Mouse (Mus musculus) intestine, embryonic 16.5 days (tissue): ENCODE measurements around the gene Olfr559. TPM values are rescaled to one million over a fixed set of nuclear protein-coding genes. Genes with fewer than 3 reads are reported as not detected.
A peak's percentile ranks its signal among the peaks of the same experiment; 100 is the strongest.

Experiments
- ATAC-seq: fragments of 200-750 bp; cut with Nextera tagmentation; 2 replicates; pipeline ENCODE4 v1.8.0; 2017; ENCODE audit warnings: moderate TSS enrichment, moderate library complexity
- H3K27ac ChIP-seq: fragments of 300-500 bp; sonication (generic); 2 replicates; pipeline ENCODE4 v1.5.1; 2014; ENCODE audit warnings: mild to moderate bottlenecking, low read length
- H3K27me3 ChIP-seq: fragments of 300-500 bp; sonication (generic); replicated peaks from 2 replicates; pipeline ENCODE4 v1.6.1; 2014; ENCODE audit warnings: low read length, control low read depth, mixed read lengths; ENCODE audit not compliant: control insufficient read depth, insufficient read depth
- H3K36me3 ChIP-seq: fragments of 300-500 bp; sonication (generic); 2 replicates; pipeline ENCODE4 v1.6.1; 2014; ENCODE audit warnings: low read length, control low read depth; ENCODE audit not compliant: control insufficient read depth, insufficient read depth
- H3K4me1 ChIP-seq: fragments of 300-500 bp; sonication (generic); 2 replicates; pipeline ENCODE4 v1.6.1; 2014; ENCODE audit warnings: low read length, control low read depth, mixed read lengths; ENCODE audit not compliant: control insufficient read depth, insufficient read depth
- H3K4me2 ChIP-seq: fragments of 300-500 bp; sonication (generic); 2 replicates; pipeline ENCODE4 v1.6.1; 2014; ENCODE audit warnings: low read depth, low read length, control low read depth
- H3K4me3 ChIP-seq: fragments of 300-500 bp; sonication (generic); 2 replicates; pipeline ENCODE4 v1.5.1; 2014; ENCODE audit warnings: mild to moderate bottlenecking, low read length
- H3K9ac ChIP-seq: fragments of 300-500 bp; sonication (generic); 2 replicates; pipeline ENCODE4 v1.6.1; 2014; ENCODE audit warnings: low read depth, low read length
- H3K9me3 ChIP-seq: fragments of 300-500 bp; sonication (generic); 2 replicates; pipeline ENCODE4 v1.6.1; 2016; ENCODE audit warnings: low read length, control low read depth; ENCODE audit not compliant: control insufficient read depth
- WGBS: fragments of 180-500 bp; shearing (Covaris S2); extraction: QIAGEN DNeasy Blood & Tissue Kit; methylation state at CpG from one replicate; pipeline ENCODE4 v1.1.7; 2014; 5-methylcytosine and 5-hydroxymethylcytosine counted together
- polyA plus RNA-seq: library from polyadenylated mRNA; unstranded; fragments of >200 nt; fragmentation: Nextera tagmentation; extraction: Ambion mirVana; gene quantifications from 2 replicates; pipeline ENCODE4 v1.2.1, GENCODE M21; 2015

Olfr559 gene
- polyA plus RNA-seq, 1 experiment from 2014 or later, result not detected

GRCm38 (mm10) chr7:102695358-102696125 lies 31.7 kb downstream of the Olfr559 start, which contains the start of gene Olfr557:
Olfr557 (plus strand) TSS chr7:102695910.
- 77% methylated on average over 5 of the region's 5 CpGs for WGBS
- Histone ChIP-seq H3K4me1 (no peaks in the 10 kb centered on the region), H3K27me3 (no peaks in the 10 kb centered on the region), H3K9me3 (no peaks in the 10 kb centered on the region), H3K36me3 (no peaks in the 10 kb centered on the region), H3K4me3 (no peak within 1 kb of the TSS), H3K9ac (no peak within 1 kb of the TSS), H3K27ac (no peak within 1 kb of the TSS), H3K4me2 (no peak within 1 kb of the TSS)
- no peak for ATAC-seq

- no peaks in the 10 kb centered on the region for H3K36me3 ChIP-seq
- under 1% methylated on average over 40 of the region's 40 CpGs for WGBS
- peak within 1 kb of the TSS; percentile 75 for H3K4me2 ChIP-seq
- no peaks in the 10 kb centered on the region for H3K27me3 ChIP-seq
- peak within 1 kb of the TSS; percentile 70 for H3K4me3 ChIP-seq
- ATAC-seq, result peak; percentile 100
- H3K9me3 ChIP-seq, result no peaks in the 10 kb centered on the region
- peak within 1 kb of the TSS; percentile 79 for H3K27ac ChIP-seq
- no peaks in the 10 kb centered on the region for H3K4me1 ChIP-seq
- peak within 1 kb of the TSS; percentile 84 for H3K9ac ChIP-seq
Measured at GRCm38 (mm10) chr7:102686944-102687501, 40.3 kb downstream of the Olfr559 start, which contains the start of gene Trim68. Trim68 (minus strand) TSS chr7:102687327.

- no peak for ATAC-seq
- no peaks in the 10 kb centered on the region for H3K36me3 ChIP-seq
- H3K4me3 ChIP-seq, result no peak overlapping the region
- 88% methylated on average over 1 of the region's 1 CpGs for WGBS
- no peak overlapping the region for H3K27ac ChIP-seq
- no peaks in the 10 kb centered on the region for H3K4me1 ChIP-seq
- no peaks in the 10 kb centered on the region for H3K9me3 ChIP-seq
- H3K4me2 ChIP-seq, result no peak overlapping the region
- H3K27me3 ChIP-seq, result no peaks in the 10 kb centered on the region
- no peak overlapping the region for H3K9ac ChIP-seq
Measured at GRCm38 (mm10) chr7:102681916-102682315, 45.4 kb downstream of the Olfr559 start.

GRCm38 (mm10) chr7:102676225-102676624 lies 51.1 kb downstream of the Olfr559 start:
- H3K36me3 ChIP-seq, result no peaks in the 10 kb centered on the region
- no peak overlapping the region for H3K4me2 ChIP-seq
- no peak overlapping the region for H3K27ac ChIP-seq
- H3K9me3 ChIP-seq, result no peaks in the 10 kb centered on the region
- H3K4me3 ChIP-seq, result no peak overlapping the region
- H3K4me1 ChIP-seq, result no peaks in the 10 kb centered on the region
- no peak overlapping the region for H3K9ac ChIP-seq
- no peak for ATAC-seq
- H3K27me3 ChIP-seq, result no peaks in the 10 kb centered on the region
- WGBS, result 83% methylated on average over 2 of the region's 2 CpGs

Other genes starting within 250 kb of the Olfr559 start
- 0.09 and 0.16 TPM in 2 replicates for gene Olfr543, start 245.8 kb downstream of the Olfr559 start, polyA plus RNA-seq
- gene Olfr544, start 239.2 kb downstream of the Olfr559 start, polyA plus RNA-seq, result 0.04 TPM in 1 of 2 replicates, not detected in the other
- not detected in 2 replicates for gene Olfr545, start 227.9 kb downstream of the Olfr559 start, polyA plus RNA-seq
- gene Olfr547, start 192.7 kb downstream of the Olfr559 start, polyA plus RNA-seq, result not detected in 2 replicates
- not detected in 2 replicates for gene Olfr548-ps1, start 186.6 kb downstream of the Olfr559 start, polyA plus RNA-seq
- not detected in 2 replicates for gene Olfr549, start 177.6 kb downstream of the Olfr559 start, polyA plus RNA-seq
- gene Trim21, start 162.0 kb downstream of the Olfr559 start, polyA plus RNA-seq, result 0.32 and 0.50 TPM in 2 replicates
- not detected in 2 replicates for gene Olfr550, start 156.0 kb downstream of the Olfr559 start, polyA plus RNA-seq
- gene Olfr551, start 135.6 kb downstream of the Olfr559 start, polyA plus RNA-seq, result not detected in 2 replicates
- gene Olfr552, start 129.7 kb downstream of the Olfr559 start, polyA plus RNA-seq, result not detected in 2 replicates
- not detected in 2 replicates for gene Olfr553, start 109.3 kb downstream of the Olfr559 start, polyA plus RNA-seq
- gene Olfr554, start 89.1 kb downstream of the Olfr559 start, polyA plus RNA-seq, result not detected in 2 replicates
- gene Olfr555, start 68.7 kb downstream of the Olfr559 start, polyA plus RNA-seq, result not detected in 2 replicates
- gene Olfr556, start 62.6 kb downstream of the Olfr559 start, polyA plus RNA-seq, result not detected in 2 replicates
- gene Trim68, start 40.2 kb downstream of the Olfr559 start, polyA plus RNA-seq, result 9.3 and 9.6 TPM in 2 replicates
- gene Olfr557, start 31.6 kb downstream of the Olfr559 start, polyA plus RNA-seq, result not detected in 2 replicates
- gene Olfr558, start 25.3 kb downstream of the Olfr559 start, polyA plus RNA-seq, result 0.22 and 0.26 TPM in 2 replicates
- not detected in 2 replicates for gene Olfr33, start 8.4 kb downstream of the Olfr559 start, polyA plus RNA-seq
- gene Olfr560, start 31.9 kb upstream of the Olfr559 start, polyA plus RNA-seq, result not detected in 2 replicates
- gene Olfr78, start 32.0 kb upstream of the Olfr559 start, polyA plus RNA-seq, result 0.39 and 0.58 TPM in 2 replicates
- not detected in 2 replicates for gene Olfr561, start 43.7 kb upstream of the Olfr559 start, polyA plus RNA-seq
- not detected in 2 replicates for gene Olfr564, start 76.0 kb upstream of the Olfr559 start, polyA plus RNA-seq
- gene Olfr566, start 131.3 kb upstream of the Olfr559 start, polyA plus RNA-seq, result not detected in 2 replicates
- not detected in 2 replicates for gene Olfr568, start 149.6 kb upstream of the Olfr559 start, polyA plus RNA-seq
- gene Olfr569, start 163.4 kb upstream of the Olfr559 start, polyA plus RNA-seq, result not detected in 2 replicates
- not detected in 2 replicates for gene Olfr570, start 167.1 kb upstream of the Olfr559 start, polyA plus RNA-seq
- gene Olfr571, start 190.0 kb upstream of the Olfr559 start, polyA plus RNA-seq, result not detected in 2 replicates
- gene Olfr572, start 196.9 kb upstream of the Olfr559 start, polyA plus RNA-seq, result not detected in 2 replicates
- not detected in 2 replicates for gene Olfr573-ps1, start 215.1 kb upstream of the Olfr559 start, polyA plus RNA-seq
- gene Olfr574, start 221.0 kb upstream of the Olfr559 start, polyA plus RNA-seq, result not detected in 2 replicates
- gene Olfr575, start 231.3 kb upstream of the Olfr559 start, polyA plus RNA-seq, result not detected in 2 replicates
- gene Olfr576, start 235.2 kb upstream of the Olfr559 start, polyA plus RNA-seq, result not detected in 2 replicates
- not detected in 2 replicates for gene Olfr577, start 248.5 kb upstream of the Olfr559 start, polyA plus RNA-seq